Mouse (Mus musculus): Measurements from ENCODE around the gene 4930519G04Rik. TPM values are rescaled to one million over a fixed set of nuclear protein-coding genes. Genes with fewer than 3 reads are reported as not detected.
"Not testable (repeated sequence)": the region's sequence is repeated elsewhere in the genome, so short reads cannot be mapped to it uniquely, and the experiment has no call there.

Gene 4930519G04Rik
- not detected in 2 replicates for total RNA-seq (2014; rRNA removed)
- polyA plus RNA-seq (2015; fragmentation: Nextera tagmentation; extraction: Ambion mirVana): not detected in 2 replicates

DNA sequence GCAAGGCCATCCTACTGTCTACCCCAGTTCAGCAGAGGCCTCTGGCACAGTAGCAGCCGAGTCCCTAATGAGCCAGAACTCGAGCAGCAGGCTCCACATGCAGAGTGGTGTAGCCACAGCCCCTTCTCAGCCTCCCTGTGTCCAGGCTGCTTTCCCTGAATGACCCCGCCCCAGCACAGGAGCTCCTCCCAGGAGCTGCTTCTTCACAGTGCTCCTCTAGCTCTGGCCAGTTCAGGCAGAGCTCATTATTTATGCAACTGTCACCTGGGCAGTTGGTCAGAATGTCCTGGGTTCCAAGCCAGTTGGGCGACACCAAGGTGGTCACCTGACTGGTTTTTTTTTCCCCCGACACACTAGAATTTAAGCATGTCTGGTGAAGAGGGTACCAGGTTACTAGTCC lies at the start of gene 4930519G04Rik:
Gene 4930519G04Rik, plus strand, starts transcription at position 301 of the 400 bp plus-strand sequence.
- H3K36me3 ChIP-seq (ENCODE audit: insufficient read depth, low read length); H3K4me3 ChIP-seq (ENCODE audit: low read depth, low read length); ATAC-seq (ENCODE audit: low FRiP score); H3K9me3 ChIP-seq (ENCODE audit: low read length); H3K4me2 ChIP-seq (ENCODE audit: low read depth, low read length, poor library complexity, severe bottlenecking); H3K4me1 ChIP-seq (ENCODE audit: insufficient read depth, low read length); H3K27me3 ChIP-seq (ENCODE audit: insufficient read depth, low read length); H3K27ac ChIP-seq (ENCODE audit: low read depth, low read length); DNase-seq (ENCODE audit: low spot score); H3K9ac ChIP-seq (replicated peaks; ENCODE audit: low read length, poor library complexity, severe bottlenecking): not testable (repeated sequence)
- WGBS: 76% methylated on average over 3 of the region's 5 CpGs

DNA sequence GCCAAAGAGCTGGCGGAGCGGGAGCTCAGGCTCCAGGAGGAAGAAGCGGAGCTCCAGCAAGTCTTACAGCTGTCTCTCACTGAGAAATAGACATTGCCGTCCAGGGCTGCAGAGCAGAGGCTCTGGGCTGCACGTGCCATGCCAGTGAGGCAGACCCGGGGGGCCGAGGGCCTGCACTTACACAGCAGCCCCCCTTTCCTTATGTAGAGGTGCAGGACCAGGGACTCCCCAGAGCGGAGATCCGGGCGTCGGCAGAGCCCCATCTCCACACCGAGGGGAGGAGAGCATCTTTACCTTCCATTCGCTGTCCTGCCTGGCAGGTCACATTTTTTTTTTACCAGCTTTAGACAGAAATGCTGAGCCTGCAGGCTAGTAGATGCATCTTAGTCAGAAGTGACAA lies 49.1 kb upstream of the 4930519G04Rik start:
- WGBS: 77% methylated on average over 13 of the region's 13 CpGs
- H3K4me1 ChIP-seq (ENCODE audit: insufficient read depth, low read length): no peaks in the 10 kb centered on the region
- no peaks in the 10 kb centered on the region for H3K27me3 ChIP-seq (ENCODE audit: insufficient read depth, low read length)
- no peaks in the 10 kb centered on the region for H3K9me3 ChIP-seq (ENCODE audit: low read length)
- H3K4me2 ChIP-seq (ENCODE audit: low read depth, low read length, poor library complexity, severe bottlenecking): no peak overlapping the region
- peak overlapping the region; percentile 13; the same call in 1 of the 2 replicates for H3K27ac ChIP-seq (ENCODE audit: low read depth, low read length)
- no peak for TF ChIP-seq CTCF (IDR thresholded peaks at IDR 0.05)
- H3K9ac ChIP-seq (replicated peaks; ENCODE audit: low read length, poor library complexity, severe bottlenecking): no peak overlapping the region
- DNase-seq (ENCODE audit: low spot score): no peak
- peaks cover 54% of the 10 kb centered on the region for H3K36me3 ChIP-seq (ENCODE audit: insufficient read depth, low read length)
- no peak for ATAC-seq (ENCODE audit: low FRiP score)
- no peak overlapping the region for H3K4me3 ChIP-seq (ENCODE audit: low read depth, low read length)

DNA sequence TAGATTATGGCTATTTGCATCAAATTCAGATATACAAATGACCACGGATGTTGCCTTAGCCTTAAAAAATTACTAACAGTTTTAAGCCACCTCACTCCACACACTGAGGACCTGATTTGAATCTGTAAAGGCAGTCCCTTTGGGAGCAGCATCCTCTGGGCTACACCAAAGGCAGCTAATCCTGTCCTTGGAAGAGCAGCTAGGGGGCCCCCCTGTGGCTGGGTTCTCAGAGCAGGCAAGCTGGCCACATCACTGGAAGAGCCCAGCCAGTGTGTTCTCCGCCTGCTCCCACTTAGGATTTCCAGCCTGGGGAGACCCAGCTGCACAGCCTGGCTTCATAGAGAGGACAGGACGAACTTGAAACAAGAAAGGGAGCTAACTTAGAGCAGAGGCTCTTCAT lies 48.5 kb upstream of the 4930519G04Rik start:
- peak; percentile 52 for TF ChIP-seq CTCF (IDR thresholded peaks at IDR 0.05)
- peaks cover 47% of the 10 kb centered on the region for H3K36me3 ChIP-seq (ENCODE audit: insufficient read depth, low read length)
- ATAC-seq (ENCODE audit: low FRiP score) (no peak), DNase-seq (ENCODE audit: low spot score) (peak; percentile 59)
- 27% methylated on average over 3 of the region's 3 CpGs for WGBS
- H3K27ac ChIP-seq (ENCODE audit: low read depth, low read length): peak overlapping the region; percentile 27; the same call in 1 of the 2 replicates
- H3K4me2 ChIP-seq (ENCODE audit: low read depth, low read length, poor library complexity, severe bottlenecking): no peak overlapping the region
- no peak overlapping the region for H3K4me3 ChIP-seq (ENCODE audit: low read depth, low read length)
- H3K27me3 ChIP-seq (ENCODE audit: insufficient read depth, low read length): no peaks in the 10 kb centered on the region
- no peak overlapping the region for H3K9ac ChIP-seq (replicated peaks; ENCODE audit: low read length, poor library complexity, severe bottlenecking)
- H3K9me3 ChIP-seq (ENCODE audit: low read length): no peaks in the 10 kb centered on the region
- H3K4me1 ChIP-seq (ENCODE audit: insufficient read depth, low read length): no peaks in the 10 kb centered on the region

DNA sequence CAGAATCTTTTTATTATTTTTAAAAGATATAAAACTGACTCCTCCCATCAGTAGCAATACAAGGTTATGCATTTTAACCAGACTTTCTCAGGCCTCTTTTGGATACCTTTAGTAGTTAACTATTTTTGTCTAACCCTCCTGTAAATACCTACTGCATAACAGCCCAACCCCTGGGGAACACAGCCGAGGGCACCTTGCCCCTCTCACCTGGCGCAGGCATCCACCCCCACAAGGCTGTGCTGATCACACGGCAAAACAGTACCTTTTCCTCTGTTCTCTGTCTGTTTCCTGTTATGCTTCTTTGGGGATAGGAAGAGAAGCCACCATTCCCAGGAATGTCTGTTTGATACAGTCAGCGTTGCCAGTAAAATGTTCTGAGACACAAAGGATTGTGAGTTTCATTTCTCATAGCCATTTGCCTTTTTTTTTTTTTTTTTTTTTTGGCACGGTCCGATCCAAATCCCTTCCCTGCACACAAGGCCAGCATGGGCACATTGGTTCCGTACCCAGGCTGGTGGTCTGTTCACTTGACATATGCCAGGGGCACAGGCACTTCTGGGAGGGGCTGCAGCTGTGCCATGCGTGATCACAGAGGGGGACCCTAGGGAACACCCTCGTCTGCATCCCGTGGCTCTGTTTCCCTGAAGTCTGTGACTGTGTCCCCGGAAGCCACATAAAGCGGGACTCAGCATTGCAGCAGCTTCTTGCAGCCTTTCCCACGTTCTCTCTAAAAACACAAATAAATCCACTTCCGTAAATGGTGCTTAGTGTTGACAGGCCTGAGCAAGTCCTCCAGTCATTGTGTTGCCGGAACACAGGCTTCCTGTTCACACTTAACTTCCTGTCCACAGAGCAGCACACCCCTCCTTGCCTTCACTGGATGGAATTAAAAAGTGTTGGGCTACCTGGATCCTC lies 47.8 kb upstream of the 4930519G04Rik start:
- 76% methylated on average over 15 of the region's 15 CpGs for WGBS
- Histone ChIP-seq H3K4me2 (ENCODE audit: low read depth, low read length, poor library complexity, severe bottlenecking) (no peak overlapping the region), H3K9me3 (ENCODE audit: low read length) (no peaks in the 10 kb centered on the region), H3K4me1 (ENCODE audit: insufficient read depth, low read length) (no peaks in the 10 kb centered on the region), H3K36me3 (ENCODE audit: insufficient read depth, low read length) (peaks cover 45% of the 10 kb centered on the region), H3K9ac (replicated peaks; ENCODE audit: low read length, poor library complexity, severe bottlenecking) (no peak overlapping the region), H3K27ac (ENCODE audit: low read depth, low read length) (no peak overlapping the region), H3K27me3 (ENCODE audit: insufficient read depth, low read length) (no peaks in the 10 kb centered on the region), H3K4me3 (ENCODE audit: low read depth, low read length) (no peak overlapping the region)
- no peak for TF ChIP-seq CTCF (IDR thresholded peaks at IDR 0.05)
- no peak for ATAC-seq (ENCODE audit: low FRiP score)
- no peak for DNase-seq (ENCODE audit: low spot score)

DNA sequence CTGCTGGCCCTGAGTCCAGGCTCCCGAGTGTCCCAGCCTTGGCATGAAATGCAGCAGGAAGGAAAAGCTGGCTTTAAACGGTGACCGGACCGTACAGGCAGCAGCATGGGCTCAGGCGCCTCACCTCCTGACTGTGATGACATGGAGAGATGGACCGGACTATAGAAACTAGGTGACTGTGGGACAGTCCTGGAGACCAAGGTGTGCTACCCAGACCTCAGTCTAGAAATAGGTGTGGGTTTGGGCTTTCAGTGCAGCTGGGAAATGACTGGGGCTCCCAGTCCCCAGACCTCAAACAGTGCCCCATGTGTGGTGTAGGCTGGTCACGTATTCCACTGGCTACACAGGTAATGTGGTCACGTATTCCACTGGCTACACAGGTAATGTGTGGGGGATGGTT lies 46.8 kb upstream of the 4930519G04Rik start:
- H3K9me3 ChIP-seq (ENCODE audit: low read length): no peaks in the 10 kb centered on the region
- TF ChIP-seq CTCF (IDR thresholded peaks at IDR 0.05): no peak
- H3K9ac ChIP-seq (replicated peaks; ENCODE audit: low read length, poor library complexity, severe bottlenecking): no peak overlapping the region
- WGBS: 86% methylated on average over 8 of the region's 8 CpGs
- H3K4me2 ChIP-seq (ENCODE audit: low read depth, low read length, poor library complexity, severe bottlenecking): no peak overlapping the region
- peaks cover 37% of the 10 kb centered on the region for H3K36me3 ChIP-seq (ENCODE audit: insufficient read depth, low read length)
- DNase-seq (ENCODE audit: low spot score) (no peak), ATAC-seq (ENCODE audit: low FRiP score) (no peak)
- H3K4me1 ChIP-seq (ENCODE audit: insufficient read depth, low read length): no peaks in the 10 kb centered on the region
- H3K4me3 ChIP-seq (ENCODE audit: low read depth, low read length): no peak overlapping the region
- peak overlapping the region; percentile 32; the same call in 1 of the 2 replicates for H3K27ac ChIP-seq (ENCODE audit: low read depth, low read length)
- H3K27me3 ChIP-seq (ENCODE audit: insufficient read depth, low read length): no peaks in the 10 kb centered on the region

DNA sequence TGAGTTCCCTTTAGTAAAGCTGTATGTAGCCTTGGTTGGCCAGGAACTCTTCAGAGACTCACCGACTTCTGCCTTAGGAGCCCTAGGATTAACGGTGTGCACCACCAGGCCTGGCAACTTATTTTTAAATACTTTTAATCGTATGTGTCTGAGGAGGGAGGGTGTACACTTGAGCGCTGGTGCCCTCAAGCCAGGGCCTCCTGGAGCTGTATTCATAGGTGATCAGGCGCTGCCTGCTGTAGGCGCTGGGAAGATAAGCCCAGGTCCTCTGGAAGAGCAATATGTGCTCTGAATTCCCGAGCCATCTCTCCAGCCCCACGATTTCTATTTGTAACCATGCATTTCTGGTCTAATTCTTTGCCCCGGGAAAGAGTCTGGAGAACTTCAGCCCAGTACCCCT lies 46.4 kb upstream of the 4930519G04Rik start:
- Histone ChIP-seq H3K27me3 (ENCODE audit: insufficient read depth, low read length) (no peaks in the 10 kb centered on the region), H3K4me1 (ENCODE audit: insufficient read depth, low read length) (no peaks in the 10 kb centered on the region), H3K9me3 (ENCODE audit: low read length) (no peaks in the 10 kb centered on the region), H3K36me3 (ENCODE audit: insufficient read depth, low read length) (peaks cover 35% of the 10 kb centered on the region), H3K4me3 (ENCODE audit: low read depth, low read length) (no peak overlapping the region), H3K27ac (ENCODE audit: low read depth, low read length) (peak overlapping the region; percentile 57; the same call in 1 of the 2 replicates), H3K9ac (replicated peaks; ENCODE audit: low read length, poor library complexity, severe bottlenecking) (no peak overlapping the region), H3K4me2 (ENCODE audit: low read depth, low read length, poor library complexity, severe bottlenecking) (no peak overlapping the region)
- DNase-seq (ENCODE audit: low spot score) (no peak), ATAC-seq (ENCODE audit: low FRiP score) (no peak)
- TF ChIP-seq CTCF (IDR thresholded peaks at IDR 0.05): no peak
- 30% methylated on average over 9 of the region's 9 CpGs for WGBS

Data from midbrain, postnatal 0 days (tissue).